Mouse (Mus musculus) ES-E14 (cell line): ENCODE data around the gene Thbs1.

Experiments used
- CHD2 ChIP-seq: IDR thresholded peaks from 2 replicates; pipeline ENCODE4 v1.6.1; 2014; ENCODE audit warnings: mild to moderate bottlenecking, low read depth, low read length, inconsistent platforms
- MAFK ChIP-seq: IDR thresholded peaks from 2 replicates; pipeline ENCODE4 v1.6.1; 2014; ENCODE audit warnings: mild to moderate bottlenecking, low read depth, low read length, inconsistent platforms; ENCODE audit not compliant: insufficient read depth
- ZC3H11A ChIP-seq: IDR thresholded peaks from 2 replicates; pipeline ENCODE4 v1.6.1; 2012; ENCODE audit warnings: low read depth, mild to moderate bottlenecking, inconsistent platforms, low read length, borderline replicate concordance

DNA sequence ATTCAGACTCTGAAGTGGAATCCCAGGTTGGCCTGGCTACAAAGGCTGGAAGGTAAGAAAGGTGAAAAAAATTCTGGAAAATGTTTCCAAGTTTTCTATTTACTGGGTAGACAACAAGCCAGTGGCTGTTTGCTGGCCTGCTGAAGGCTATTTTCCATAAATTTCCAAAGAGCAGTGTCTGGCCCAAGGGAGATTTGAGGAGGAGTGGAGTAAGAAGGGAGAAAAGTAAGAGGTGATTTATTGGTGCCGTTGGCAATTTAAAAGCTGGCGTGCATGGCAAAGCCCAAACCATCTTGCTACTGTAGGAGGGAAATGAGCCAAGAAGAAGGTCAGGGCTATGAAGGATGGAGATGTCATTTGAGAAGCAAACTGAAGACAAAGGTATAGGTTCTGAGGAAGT lies 26.0 kb upstream of the Thbs1 start:
- TF ChIP-seq MAFK (no peak), CHD2 (no peak), ZC3H11A (no peak)
